Mouse (Mus musculus): ENCODE measurements around the gene Psmb7. TPM values are rescaled to one million over a fixed set of nuclear protein-coding genes. Genes with fewer than 3 reads are reported as not detected.

Gene Psmb7
- polyA plus RNA-seq, 1 experiment from 2014 or later, result 363 TPM

DNA sequence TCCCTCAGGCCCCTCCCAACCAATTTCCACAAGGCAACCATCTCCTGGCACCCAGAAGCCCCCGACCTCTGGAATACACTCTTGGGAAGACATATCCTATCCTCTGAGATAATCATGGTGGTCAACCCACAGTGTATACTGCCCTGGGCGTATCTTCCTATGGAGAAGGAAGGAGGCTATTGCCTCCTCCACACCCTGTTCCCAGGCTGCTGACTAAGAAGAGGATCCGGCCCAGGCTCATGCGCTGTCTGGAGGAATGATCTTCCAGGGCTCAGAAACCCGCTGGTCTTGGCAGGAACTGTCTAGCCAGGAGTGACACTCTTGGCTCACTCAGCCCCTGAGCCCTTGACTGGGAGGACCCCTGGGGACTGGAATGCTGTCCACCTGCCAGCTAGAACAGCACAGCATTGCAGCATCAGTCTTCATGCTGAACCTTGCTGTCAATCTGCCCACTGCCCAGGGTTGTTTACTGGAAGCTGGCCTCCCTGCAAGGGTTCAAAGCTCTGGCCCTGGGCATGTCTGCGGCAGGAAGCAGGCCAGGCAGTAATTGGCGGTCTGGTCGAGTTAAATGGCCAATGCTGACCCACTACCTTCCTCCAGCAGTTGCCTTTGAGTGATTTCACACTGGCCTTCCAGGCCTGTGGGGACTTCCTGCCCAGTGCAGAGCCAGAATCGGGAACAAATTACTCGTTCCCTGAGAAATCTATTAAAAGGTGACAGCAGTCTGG lies 8.8 kb upstream of the Psmb7 start:
- Histone ChIP-seq H3K36me3 (replicated peaks; ENCODE audit: control insufficient read depth, insufficient read depth, low read depth, low read length) (no peaks in the 10 kb centered on the region), H3K4me2 (ENCODE audit: low read depth, low read length) (no peak overlapping the region), H3K9ac (replicated peaks; ENCODE audit: low read length) (no peak overlapping the region), H3K9me3 (replicated peaks; ENCODE audit: control insufficient read depth, low read length) (no peaks in the 10 kb centered on the region), H3K27me3 (ENCODE audit: control insufficient read depth, insufficient read depth, low read length) (no peaks in the 10 kb centered on the region; the same call in 1 of the 2 replicates), H3K27ac (replicated peaks; ENCODE audit: low read depth, low read length) (no peak overlapping the region), H3K4me1 (ENCODE audit: control insufficient read depth, insufficient read depth, low read length) (no peaks in the 10 kb centered on the region), H3K4me3 (ENCODE audit: low read depth, low read length) (no peak overlapping the region)
- ATAC-seq (replicated peaks; ENCODE audit: insufficient number of reproducible peaks, low FRiP score, low TSS enrichment, low read depth), result no peak
- no peak for DNase-seq (ENCODE audit: low spot score)
- WGBS, result 60% methylated on average over 10 of the region's 10 CpGs

DNA sequence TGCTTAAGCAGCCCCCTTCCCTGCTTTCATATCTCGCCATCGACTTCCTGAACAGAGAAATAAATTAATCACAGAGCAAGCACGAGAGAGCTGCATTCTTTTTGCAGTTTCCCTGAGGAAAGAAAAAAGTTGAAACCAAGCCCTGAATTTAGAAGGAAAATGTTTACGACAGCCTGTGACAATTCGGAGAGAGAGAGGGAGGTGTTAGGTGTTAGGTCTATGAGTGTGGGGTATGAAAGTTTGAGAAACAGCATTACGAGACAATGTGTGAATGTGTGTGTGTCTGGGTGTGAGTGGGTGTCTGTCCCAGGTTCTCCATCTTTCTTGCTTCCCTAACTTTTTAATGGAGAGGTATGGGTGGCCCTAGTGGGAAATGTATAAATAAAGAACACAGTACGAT lies 8.2 kb upstream of the Psmb7 start:
- no peaks in the 10 kb centered on the region for H3K4me1 ChIP-seq (ENCODE audit: control insufficient read depth, insufficient read depth, low read length)
- 82% methylated on average over 7 of the region's 7 CpGs for WGBS
- H3K9ac ChIP-seq (replicated peaks; ENCODE audit: low read length), result no peak overlapping the region
- H3K27ac ChIP-seq (replicated peaks; ENCODE audit: low read depth, low read length), result no peak overlapping the region
- no peaks in the 10 kb centered on the region for H3K27me3 ChIP-seq (ENCODE audit: control insufficient read depth, insufficient read depth, low read length)
- no peaks in the 10 kb centered on the region for H3K36me3 ChIP-seq (replicated peaks; ENCODE audit: control insufficient read depth, insufficient read depth, low read depth, low read length)
- no peak for DNase-seq (ENCODE audit: low spot score)
- no peak for ATAC-seq (replicated peaks; ENCODE audit: insufficient number of reproducible peaks, low FRiP score, low TSS enrichment, low read depth)
- no peaks in the 10 kb centered on the region for H3K9me3 ChIP-seq (replicated peaks; ENCODE audit: control insufficient read depth, low read length)
- H3K4me3 ChIP-seq (ENCODE audit: low read depth, low read length), result no peak overlapping the region
- H3K4me2 ChIP-seq (ENCODE audit: low read depth, low read length), result no peak overlapping the region

DNA sequence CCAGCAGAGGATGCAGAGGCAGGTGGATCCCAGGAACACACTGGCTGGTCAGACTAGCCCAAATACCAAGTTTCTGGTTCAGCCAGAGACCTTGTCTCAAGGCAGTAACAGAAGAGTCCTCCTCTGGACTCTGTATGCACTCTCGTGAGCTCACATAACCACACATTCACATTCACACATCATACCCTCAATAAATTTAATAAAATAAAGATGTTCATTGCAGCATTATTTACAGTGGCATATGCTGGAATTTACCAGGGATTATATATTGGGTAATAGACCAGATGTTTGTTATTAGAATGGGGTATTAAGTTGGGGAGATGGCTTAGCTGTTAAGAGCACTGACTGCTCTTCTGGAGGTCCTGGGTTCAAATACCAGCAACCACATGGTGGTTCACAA lies 6.5 kb upstream of the Psmb7 start:
- Histone ChIP-seq H3K4me3 (ENCODE audit: low read depth, low read length) (no peak overlapping the region), H3K27ac (replicated peaks; ENCODE audit: low read depth, low read length) (no peak overlapping the region), H3K9ac (replicated peaks; ENCODE audit: low read length) (no peak overlapping the region), H3K36me3 (replicated peaks; ENCODE audit: control insufficient read depth, insufficient read depth, low read depth, low read length) (no peaks in the 10 kb centered on the region), H3K4me1 (ENCODE audit: control insufficient read depth, insufficient read depth, low read length) (no peaks in the 10 kb centered on the region), H3K27me3 (ENCODE audit: control insufficient read depth, insufficient read depth, low read length) (no peaks in the 10 kb centered on the region), H3K9me3 (replicated peaks; ENCODE audit: control insufficient read depth, low read length) (no peaks in the 10 kb centered on the region), H3K4me2 (ENCODE audit: low read depth, low read length) (no peak overlapping the region)
- 79% methylated on average over 1 of the region's 1 CpGs for WGBS
- DNase-seq (ENCODE audit: low spot score) (no peak), ATAC-seq (replicated peaks; ENCODE audit: insufficient number of reproducible peaks, low FRiP score, low TSS enrichment, low read depth) (no peak)

DNA sequence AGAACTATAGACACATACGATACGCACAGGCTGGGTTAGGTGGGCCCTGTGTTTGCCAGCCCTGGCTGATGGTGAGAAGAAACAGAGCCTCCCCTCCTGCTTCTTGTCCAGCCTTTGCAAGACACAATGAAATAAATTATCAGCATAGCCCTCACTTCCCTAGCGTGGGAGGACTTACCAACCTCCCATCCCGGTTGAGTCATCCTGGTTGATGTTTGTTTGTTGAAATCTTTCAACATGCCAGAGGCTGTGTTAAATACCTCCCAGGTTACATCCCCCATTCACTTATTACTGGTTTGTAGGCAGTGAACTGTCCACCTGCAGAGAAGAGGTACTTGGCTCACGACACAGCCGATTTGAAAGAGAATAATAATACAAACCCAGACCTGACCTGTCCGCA lies 3.8 kb upstream of the Psmb7 start:
- no peaks in the 10 kb centered on the region for H3K36me3 ChIP-seq (replicated peaks; ENCODE audit: control insufficient read depth, insufficient read depth, low read depth, low read length)
- H3K4me3 ChIP-seq (ENCODE audit: low read depth, low read length), result no peak overlapping the region
- no peak overlapping the region for H3K9ac ChIP-seq (replicated peaks; ENCODE audit: low read length)
- ATAC-seq (replicated peaks; ENCODE audit: insufficient number of reproducible peaks, low FRiP score, low TSS enrichment, low read depth) (no peak), DNase-seq (ENCODE audit: low spot score) (no peak)
- H3K27ac ChIP-seq (replicated peaks; ENCODE audit: low read depth, low read length), result no peak overlapping the region
- no peaks in the 10 kb centered on the region for H3K9me3 ChIP-seq (replicated peaks; ENCODE audit: control insufficient read depth, low read length)
- no peak overlapping the region for H3K4me2 ChIP-seq (ENCODE audit: low read depth, low read length)
- 90% methylated on average over 7 of the region's 7 CpGs for WGBS
- H3K4me1 ChIP-seq (ENCODE audit: control insufficient read depth, insufficient read depth, low read length), result no peaks in the 10 kb centered on the region
- H3K27me3 ChIP-seq (ENCODE audit: control insufficient read depth, insufficient read depth, low read length), result no peaks in the 10 kb centered on the region

DNA sequence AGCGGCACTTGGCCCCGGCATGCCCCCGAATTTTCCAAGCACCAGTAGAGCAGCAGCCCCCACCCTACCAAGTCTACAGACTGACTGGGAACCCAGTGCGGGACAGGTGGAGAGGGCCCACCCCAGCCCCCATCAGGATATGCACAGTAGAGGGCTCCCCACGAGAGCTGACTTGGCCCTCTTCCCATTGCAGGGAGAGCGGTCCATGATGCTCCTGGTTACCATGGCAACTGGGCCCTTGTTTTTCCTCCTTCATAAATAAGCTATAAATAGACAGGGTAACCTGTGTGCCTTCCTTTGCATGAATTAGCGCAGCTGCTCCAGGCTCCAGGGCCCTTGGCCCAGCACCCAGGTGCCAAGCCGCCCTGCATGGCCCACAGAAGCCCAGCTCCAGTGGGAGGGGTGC lies 3.3 kb upstream of the Psmb7 start:
- Histone ChIP-seq H3K27ac (replicated peaks; ENCODE audit: low read depth, low read length) (no peak overlapping the region), H3K27me3 (ENCODE audit: control insufficient read depth, insufficient read depth, low read length) (no peaks in the 10 kb centered on the region), H3K9me3 (replicated peaks; ENCODE audit: control insufficient read depth, low read length) (no peaks in the 10 kb centered on the region), H3K4me2 (ENCODE audit: low read depth, low read length) (no peak overlapping the region), H3K4me1 (ENCODE audit: control insufficient read depth, insufficient read depth, low read length) (no peaks in the 10 kb centered on the region), H3K36me3 (replicated peaks; ENCODE audit: control insufficient read depth, insufficient read depth, low read depth, low read length) (no peaks in the 10 kb centered on the region), H3K4me3 (ENCODE audit: low read depth, low read length) (no peak overlapping the region), H3K9ac (replicated peaks; ENCODE audit: low read length) (no peak overlapping the region)
- 71% methylated on average over 8 of the region's 8 CpGs for WGBS
- ATAC-seq (replicated peaks; ENCODE audit: insufficient number of reproducible peaks, low FRiP score, low TSS enrichment, low read depth), result no peak
- DNase-seq (ENCODE audit: low spot score), result no peak

DNA sequence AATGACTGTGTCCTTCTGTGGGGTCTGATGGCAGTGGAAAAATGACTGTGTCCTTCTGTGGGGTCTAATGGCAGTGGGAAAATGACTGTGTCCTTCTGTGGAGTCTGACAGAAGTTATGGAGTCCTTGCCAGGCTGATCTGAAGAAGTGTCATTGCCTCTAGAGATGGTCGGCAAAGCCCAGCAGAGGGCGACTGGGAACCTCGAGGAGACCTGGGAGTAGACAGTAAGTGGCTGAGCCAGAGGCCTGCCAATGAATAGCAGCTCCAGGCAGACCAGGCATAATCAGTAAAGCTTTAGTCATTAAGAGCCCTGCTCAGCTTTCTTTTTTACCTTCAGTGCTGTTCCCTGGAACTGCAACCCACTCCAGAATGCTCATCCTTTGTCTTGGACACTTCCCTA lies 2.0 kb upstream of the Psmb7 start:
- H3K4me2 ChIP-seq (ENCODE audit: low read depth, low read length), result no peak overlapping the region
- WGBS, result 0% methylated on average over 3 of the region's 3 CpGs
- no peak overlapping the region for H3K4me3 ChIP-seq (ENCODE audit: low read depth, low read length)
- no peaks in the 10 kb centered on the region for H3K27me3 ChIP-seq (ENCODE audit: control insufficient read depth, insufficient read depth, low read length)
- H3K4me1 ChIP-seq (ENCODE audit: control insufficient read depth, insufficient read depth, low read length), result no peaks in the 10 kb centered on the region
- no peak for ATAC-seq (replicated peaks; ENCODE audit: insufficient number of reproducible peaks, low FRiP score, low TSS enrichment, low read depth)
- no peak overlapping the region for H3K9ac ChIP-seq (replicated peaks; ENCODE audit: low read length)
- no peaks in the 10 kb centered on the region; the same call in 1 of the 2 replicates for H3K36me3 ChIP-seq (replicated peaks; ENCODE audit: control insufficient read depth, insufficient read depth, low read depth, low read length)
- no peaks in the 10 kb centered on the region for H3K9me3 ChIP-seq (replicated peaks; ENCODE audit: control insufficient read depth, low read length)
- H3K27ac ChIP-seq (replicated peaks; ENCODE audit: low read depth, low read length), result no peak overlapping the region
- peak; percentile 78 for DNase-seq (ENCODE audit: low spot score)

DNA sequence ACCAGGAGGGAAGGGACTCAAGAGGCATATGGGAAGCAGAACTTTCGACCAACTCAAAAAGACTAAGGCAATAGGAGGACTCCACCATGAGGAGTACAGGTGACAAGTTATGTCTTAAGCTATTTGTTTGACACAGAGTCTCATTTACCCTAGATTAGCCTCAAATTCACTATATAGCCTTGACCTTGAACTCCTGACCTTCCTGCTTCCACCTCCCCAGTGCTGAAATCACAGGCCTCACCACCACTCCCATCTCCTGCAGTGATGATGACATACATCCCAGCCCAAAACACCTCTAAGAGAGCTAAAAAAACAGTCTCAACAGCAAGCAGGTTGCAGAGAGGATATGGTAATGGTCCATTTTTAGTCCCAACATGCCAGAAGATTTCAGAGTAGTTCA lies 2.1 kb downstream of the Psmb7 start:
- WGBS, result 88% methylated on average over 1 of the region's 1 CpGs
- H3K27ac ChIP-seq (replicated peaks; ENCODE audit: low read depth, low read length), result no peak overlapping the region
- H3K4me2 ChIP-seq (ENCODE audit: low read depth, low read length), result no peak overlapping the region
- ATAC-seq (replicated peaks; ENCODE audit: insufficient number of reproducible peaks, low FRiP score, low TSS enrichment, low read depth), result no peak
- no peak for DNase-seq (ENCODE audit: low spot score)
- no peak overlapping the region for H3K4me3 ChIP-seq (ENCODE audit: low read depth, low read length)
- H3K9me3 ChIP-seq (replicated peaks; ENCODE audit: control insufficient read depth, low read length), result no peaks in the 10 kb centered on the region
- H3K27me3 ChIP-seq (ENCODE audit: control insufficient read depth, insufficient read depth, low read length), result no peaks in the 10 kb centered on the region
- H3K36me3 ChIP-seq (replicated peaks; ENCODE audit: control insufficient read depth, insufficient read depth, low read depth, low read length), result peaks cover 3% of the 10 kb centered on the region; the same call in 1 of the 2 replicates
- H3K4me1 ChIP-seq (ENCODE audit: control insufficient read depth, insufficient read depth, low read length), result no peaks in the 10 kb centered on the region
- H3K9ac ChIP-seq (replicated peaks; ENCODE audit: low read length), result no peak overlapping the region

DNA sequence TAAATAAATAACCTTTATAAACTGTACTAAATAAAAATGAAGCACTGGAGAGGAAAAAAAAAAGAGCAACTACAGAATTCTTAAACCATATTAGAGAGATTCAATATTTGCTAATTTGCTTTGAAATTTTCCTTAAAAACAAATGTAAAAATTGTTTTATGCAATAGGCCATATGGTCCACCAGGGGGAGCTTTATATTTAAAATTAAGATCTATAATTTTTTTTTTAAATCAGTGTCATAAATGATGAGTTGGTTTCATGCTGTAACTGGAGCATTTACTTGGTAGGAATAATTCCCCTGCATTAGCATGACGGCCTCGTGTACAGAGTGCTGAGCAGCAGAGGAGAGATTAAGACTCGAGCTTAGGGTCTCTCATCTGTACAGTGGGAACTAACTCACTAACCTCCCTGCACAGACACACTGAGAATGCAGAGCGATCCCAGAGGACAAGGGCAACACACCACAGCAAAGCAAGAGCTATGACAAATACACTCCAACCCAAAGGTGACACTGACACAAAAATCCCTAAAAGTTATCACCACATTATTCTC lies 6.1 kb downstream of the Psmb7 start:
- H3K4me2 ChIP-seq (ENCODE audit: low read depth, low read length), result no peak overlapping the region
- H3K27ac ChIP-seq (replicated peaks; ENCODE audit: low read depth, low read length), result no peak overlapping the region
- ATAC-seq (replicated peaks; ENCODE audit: insufficient number of reproducible peaks, low FRiP score, low TSS enrichment, low read depth), result no peak
- no peak overlapping the region for H3K9ac ChIP-seq (replicated peaks; ENCODE audit: low read length)
- 86% methylated on average over 4 of the region's 4 CpGs for WGBS
- H3K9me3 ChIP-seq (replicated peaks; ENCODE audit: control insufficient read depth, low read length), result no peaks in the 10 kb centered on the region
- no peaks in the 10 kb centered on the region for H3K4me1 ChIP-seq (ENCODE audit: control insufficient read depth, insufficient read depth, low read length)
- peak; percentile 33 for DNase-seq (ENCODE audit: low spot score)
- no peaks in the 10 kb centered on the region for H3K27me3 ChIP-seq (ENCODE audit: control insufficient read depth, insufficient read depth, low read length)
- peaks cover 3% of the 10 kb centered on the region for H3K36me3 ChIP-seq (replicated peaks; ENCODE audit: control insufficient read depth, insufficient read depth, low read depth, low read length)
- H3K4me3 ChIP-seq (ENCODE audit: low read depth, low read length), result no peak overlapping the region

Data from embryonic facial prominence, embryonic 11.5 days (tissue).